Mouse (Mus musculus) c-Kit-positive CD71-negative TER-119-negative erythroid progenitor cells, embryonic 14.5 days (primary cell): ENCODE data around the gene Guca1b.
"Not testable (repeated sequence)": the region's sequence is repeated elsewhere in the genome, so short reads cannot be mapped to it uniquely, and the experiment has no call there.

Source experiments
- DNase-seq: peaks from one replicate; pipeline ENCODE4 v3.0.0-alpha.2; 2013; ENCODE audit warnings: low read depth

Gene Guca1b

DNA sequence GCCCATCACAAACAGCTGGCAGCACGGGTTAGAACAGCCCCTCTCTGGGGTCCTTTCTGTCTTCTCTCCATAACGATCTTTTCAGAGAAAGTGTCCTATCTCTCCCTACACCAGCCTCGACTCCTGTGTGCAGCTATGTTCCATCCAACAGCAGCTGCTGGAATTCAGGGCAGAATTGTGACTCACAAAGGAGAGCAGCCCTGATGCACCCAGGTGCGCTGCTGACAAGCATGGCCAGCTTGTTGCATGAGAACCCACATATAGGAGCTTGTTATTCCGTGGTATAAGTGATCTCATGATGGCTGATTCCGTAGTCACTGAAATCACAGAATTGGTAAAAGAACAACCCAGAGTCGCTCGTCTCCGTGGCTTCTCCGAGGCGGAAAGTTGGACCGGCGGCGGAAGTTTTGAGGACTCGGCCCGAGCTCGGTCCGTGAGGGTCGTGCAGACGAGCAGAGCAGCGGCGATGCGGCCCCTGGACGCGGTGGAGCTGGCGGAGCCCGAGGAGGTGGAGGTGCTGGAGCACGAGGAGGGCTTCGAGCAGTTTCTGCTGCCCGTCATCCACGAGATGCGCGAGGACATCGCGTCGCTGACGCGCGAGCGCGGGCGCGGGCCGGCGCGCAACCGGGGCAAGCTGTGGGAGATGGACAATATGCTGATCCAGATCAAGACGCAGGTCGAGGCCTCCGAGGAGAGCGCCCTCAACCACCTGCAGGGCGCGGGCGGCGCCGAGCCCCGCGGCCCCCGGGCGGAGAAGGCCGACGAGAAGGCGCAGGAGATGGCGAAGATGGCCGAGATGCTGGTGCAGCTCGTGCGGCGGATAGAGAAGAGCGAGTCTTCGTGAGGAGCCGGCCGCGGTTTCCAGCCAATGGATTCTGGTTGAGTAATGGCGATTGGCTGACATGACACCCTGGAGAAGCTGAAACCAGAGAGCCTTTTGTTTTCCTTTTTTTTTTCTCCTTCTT lies 25.0 kb downstream of the Guca1b start:
- DNase-seq, result not testable (repeated sequence)

DNA sequence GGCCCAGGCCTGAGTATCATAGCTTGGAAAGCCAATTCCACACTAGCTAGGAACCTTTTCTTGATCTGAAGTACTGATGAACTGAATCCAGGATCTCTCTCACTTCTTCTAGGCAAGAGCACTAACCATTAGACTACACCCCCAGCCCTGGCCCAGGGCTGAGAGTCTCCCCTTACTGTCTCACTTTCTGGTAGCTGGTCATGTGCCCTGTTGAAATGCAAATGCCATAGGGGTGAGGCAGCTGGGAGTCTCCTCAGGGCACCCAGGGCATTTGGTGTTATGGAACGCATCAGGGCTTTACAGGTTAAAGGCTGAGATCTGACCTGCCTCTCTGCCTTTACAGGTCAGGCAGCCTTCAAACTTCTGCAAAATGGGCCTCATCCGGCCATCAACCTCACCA lies 35.0 kb downstream of the Guca1b start:
- DNase-seq, result no peak

DNA sequence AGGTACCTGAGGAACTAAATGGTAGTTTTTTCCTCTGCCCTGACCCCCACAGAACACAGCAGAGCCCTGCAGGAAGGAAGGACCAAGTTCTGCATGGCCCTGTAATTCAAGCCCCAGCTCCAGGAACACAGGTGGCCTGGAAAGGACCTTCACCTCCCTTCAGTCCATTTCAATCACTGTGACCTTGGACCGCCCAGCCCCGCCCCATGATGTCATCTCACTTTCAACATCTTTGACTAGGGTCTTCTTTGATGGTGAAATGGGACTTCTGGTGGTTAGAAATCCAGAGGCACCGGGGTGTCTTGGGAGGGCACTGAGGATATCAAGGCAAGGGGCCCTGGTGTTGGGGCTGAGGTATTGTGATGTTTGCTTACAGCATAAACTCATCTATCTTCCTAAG lies 36.4 kb downstream of the Guca1b start:
- no peak for DNase-seq

DNA sequence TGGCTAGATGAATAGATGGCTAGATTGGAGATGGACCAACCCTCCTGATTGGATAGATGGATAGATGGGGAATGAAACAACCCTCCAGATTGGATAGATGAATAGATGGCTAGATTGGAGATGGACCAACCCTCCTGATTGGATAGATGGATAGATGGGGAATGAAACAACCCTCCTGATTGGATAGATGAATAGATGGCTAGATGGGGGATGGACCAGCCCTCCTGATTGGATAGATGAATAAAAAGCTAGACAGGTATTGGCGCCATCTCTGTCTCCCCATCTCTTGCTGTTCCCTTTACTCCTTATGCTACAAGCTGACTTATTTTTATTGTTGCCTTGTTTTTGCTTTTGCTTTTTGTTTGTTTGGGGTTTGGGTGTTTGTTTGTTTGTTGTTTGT lies 37.4 kb downstream of the Guca1b start:
- DNase-seq, result not testable (repeated sequence)

DNA sequence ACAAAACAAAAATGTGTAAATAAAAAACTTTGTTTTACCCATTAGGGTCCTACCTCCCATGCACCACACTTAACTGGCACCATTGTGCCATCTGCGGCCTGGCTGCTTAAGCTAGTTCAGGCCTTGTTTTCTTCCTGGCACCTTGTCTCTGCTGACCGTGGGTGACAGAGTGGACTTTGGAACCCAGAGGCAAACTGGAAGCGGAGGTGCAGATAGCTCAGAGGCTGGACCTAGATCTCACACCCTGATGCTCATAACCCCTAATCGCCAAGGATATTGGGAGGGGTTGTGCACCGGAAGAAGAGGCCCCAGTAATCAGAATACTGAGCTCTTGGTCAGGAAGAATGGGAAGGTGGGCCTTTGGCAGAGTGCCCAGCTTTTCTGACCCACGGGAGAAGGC lies 39.0 kb downstream of the Guca1b start:
- DNase-seq, result no peak

DNA sequence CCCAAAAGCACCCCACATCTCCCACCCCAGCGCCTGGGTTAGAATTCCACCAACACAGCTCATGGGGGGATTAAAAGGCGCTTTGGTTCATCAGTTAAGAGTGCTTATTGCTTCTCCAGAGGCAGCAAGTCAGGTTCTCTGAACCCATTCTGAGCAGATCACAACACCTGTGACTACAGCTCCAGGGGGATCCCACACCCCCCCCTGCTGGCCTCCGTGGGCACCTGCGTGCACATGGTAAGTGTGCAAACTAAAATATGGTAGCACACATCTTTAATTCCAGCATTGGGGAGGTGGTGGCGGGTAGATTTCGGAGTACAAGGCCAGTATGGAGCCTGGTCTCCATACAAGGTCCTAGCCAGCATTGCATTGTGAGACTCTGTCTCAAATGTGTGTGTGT lies 42.1 kb downstream of the Guca1b start:
- DNase-seq, result no peak

DNA sequence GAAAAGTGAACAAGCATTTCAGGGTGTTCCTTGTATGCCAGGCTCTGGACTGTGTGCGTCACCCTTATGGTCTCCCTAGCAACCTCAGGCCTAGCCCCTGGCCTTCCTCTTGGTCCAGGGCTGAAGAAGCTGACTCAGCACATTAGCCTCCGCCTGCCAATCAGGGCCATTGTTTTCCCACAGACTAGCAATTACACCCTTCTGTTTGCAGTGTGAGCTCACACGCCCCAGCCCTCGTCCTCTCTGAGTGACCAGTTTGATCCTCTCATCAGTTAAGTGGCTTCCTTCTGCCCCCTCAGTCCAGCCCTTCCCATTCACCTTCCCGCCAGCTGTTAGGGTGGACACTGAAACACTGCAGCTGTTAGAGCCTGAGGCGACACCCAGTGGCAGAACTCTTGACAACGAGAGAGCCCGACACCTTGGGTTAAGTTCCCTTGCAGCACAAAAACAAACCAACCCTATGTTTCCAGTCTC lies 43.7 kb downstream of the Guca1b start:
- no peak for DNase-seq

DNA sequence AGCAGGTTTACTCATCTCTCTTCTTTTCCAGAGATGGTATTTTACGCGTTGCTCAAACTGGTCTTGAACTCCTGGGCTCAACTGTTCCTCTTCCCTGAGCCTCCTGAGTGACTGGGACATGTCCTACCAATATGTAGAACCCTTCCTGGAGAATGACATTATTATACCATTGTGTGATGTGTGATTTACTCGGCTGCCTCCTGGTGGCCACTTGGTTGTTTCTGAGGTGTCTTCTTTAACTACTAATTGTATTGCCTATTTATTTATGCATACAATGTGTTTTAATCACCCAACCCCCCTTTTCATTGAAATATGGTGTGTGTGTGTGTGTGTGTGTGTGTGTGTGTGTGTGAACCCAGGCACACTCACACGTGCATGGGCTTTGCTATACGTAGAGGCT lies 45.6 kb downstream of the Guca1b start:
- DNase-seq, result no peak

DNA sequence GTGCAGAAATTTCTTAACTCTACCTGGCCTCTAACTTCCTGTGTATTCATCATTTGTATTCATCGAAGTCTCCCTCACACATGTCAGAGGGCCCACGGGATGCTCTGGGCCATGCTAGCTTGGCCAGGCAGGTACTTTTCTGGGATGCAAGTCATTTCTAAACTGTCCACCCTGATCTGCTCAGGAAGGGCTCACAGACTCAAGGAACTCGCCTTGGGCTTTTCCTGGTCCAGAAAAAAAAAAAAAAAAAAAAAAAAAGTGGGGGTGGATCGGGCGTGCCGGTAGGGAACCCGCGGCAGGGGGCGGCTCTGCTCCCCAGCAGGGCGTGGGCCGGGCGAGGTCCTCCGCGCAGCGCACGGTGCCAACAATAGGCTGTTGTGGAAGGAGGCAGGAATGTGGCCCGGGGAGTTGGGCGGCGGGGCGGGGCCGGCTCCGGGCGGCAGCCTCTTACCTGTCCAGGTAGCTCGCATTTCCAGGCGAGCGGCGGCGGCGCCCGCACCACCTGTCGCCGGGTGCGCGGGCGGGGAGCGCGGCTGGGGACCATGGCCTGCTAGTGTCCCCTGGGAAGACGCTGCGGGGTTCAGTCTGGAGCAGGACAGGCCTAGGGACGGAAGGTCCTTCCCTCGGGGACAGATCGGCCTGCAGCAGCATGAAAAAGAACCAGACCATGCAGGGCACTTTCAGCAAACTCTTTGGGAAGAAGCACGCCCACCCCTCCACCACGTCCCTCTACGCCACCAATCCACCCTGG lies 51.1 kb downstream of the Guca1b start, which contains the start of gene AI661453:
Gene AI661453, plus strand, starts transcription at position 460 of the 751 bp plus-strand sequence.
- no peak for DNase-seq

DNA sequence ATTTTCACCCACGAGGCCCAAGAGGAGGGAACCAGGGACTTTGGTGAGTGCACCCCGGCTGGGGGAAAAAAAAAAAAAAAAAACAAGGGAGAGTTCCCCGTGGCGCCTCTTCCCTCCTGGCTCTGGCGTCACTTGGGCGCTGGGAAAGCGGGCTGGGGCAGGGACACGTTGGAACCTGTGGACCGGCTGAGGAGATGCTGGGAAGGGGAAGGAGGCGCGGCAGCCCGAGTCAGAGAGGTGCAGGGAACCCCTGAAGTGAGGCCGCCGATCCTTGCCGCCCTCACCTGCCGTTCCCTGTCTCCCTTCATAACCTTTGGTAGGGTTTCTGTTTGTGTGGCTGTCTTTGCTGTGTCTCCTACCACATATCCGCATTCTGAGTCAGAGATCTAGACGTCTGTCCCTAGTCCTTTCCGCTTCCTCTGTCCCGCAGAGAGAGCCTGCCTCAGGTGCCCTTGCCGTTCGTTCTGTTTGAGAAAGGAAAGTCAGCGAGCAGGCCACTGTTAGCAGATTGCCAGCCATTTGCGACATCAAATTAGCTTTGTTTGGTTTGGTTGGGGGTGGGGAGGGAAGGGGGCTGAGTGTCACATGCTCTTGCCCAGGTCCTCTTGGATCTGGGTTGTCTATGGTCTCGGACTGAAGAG lies 51.8 kb downstream of the Guca1b start, which contains the start of gene 1700001C19Rik:
Gene 1700001C19Rik, minus strand, starts transcription at position 470 of the 641 bp plus-strand sequence.
- DNase-seq, result no peak

DNA sequence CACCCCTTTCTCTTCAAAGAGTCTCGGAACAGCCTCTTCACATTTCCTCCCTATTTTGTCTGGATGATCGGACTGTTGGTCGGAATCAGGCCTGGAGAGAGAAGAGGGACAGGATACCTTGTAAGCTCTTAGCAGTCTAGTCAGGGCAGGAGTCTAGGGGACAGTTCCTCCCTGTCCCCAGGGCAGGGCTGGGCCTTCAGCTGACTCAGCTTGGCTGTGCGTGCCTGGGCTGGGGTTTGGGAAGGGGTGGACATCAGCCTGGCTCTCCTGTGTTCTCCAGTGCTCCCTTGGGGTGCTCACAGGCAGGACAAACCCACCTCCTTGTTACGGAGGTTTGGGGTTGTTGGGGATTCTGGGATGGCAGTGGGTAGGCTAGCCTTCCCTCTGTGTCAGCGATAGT lies 53.4 kb downstream of the Guca1b start:
- no peak for DNase-seq

DNA sequence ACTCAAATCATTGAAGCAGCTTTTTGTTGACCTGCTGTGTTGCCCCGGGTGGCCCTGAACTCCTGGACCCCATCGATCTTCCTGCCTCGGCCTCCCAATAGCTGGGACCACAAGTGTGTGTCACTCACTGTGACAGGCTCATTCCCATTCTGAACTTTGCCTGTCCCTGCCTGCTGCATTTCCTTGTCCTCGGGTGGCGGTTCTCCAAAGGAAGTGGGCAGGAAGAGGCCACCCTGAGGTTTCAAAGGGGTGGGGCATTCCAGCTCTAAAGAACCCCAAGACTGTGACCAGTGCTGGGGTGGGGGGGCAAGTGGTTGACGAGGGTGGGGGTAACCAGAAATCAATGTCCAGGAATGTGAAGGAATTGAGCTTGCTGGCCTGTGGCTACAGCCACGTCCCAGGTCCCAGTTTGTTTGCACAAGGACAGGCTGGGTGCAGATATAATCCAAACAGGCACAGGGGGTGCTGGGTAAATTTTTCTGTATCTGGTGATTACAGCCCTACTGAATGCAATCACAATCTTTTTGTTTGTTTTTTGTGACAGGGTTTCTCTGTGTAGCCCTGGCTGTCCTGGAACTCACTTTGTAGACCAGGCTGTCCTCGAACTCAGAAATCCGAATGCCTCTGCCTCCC lies 54.3 kb downstream of the Guca1b start:
- DNase-seq, result no peak

DNA sequence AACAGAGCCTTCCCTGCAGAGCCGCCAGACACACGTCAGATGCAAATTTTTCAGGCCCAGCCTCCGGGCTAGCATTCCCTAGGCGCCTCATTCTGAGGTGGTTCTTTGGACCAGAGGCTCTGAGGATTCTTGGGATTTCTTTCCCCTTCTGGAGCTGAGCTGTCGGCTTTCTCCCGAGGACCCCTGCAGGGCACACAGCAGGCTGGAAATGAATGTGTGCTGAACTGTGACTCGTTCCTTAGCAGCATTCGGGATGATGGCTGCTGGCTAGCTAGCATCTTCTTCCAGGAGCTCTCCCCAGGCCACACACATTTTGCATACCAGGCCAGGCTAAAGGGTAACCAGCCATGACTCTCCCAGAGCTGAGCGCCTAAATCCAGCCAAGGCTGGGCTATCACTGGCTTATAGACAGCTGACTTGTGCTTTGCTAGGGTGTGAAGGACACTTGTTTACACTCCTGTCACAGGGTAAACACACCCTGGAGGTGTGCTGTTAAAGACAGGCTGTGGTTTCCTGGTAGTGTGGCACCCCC lies 55.2 kb downstream of the Guca1b start:
- DNase-seq, result no peak

DNA sequence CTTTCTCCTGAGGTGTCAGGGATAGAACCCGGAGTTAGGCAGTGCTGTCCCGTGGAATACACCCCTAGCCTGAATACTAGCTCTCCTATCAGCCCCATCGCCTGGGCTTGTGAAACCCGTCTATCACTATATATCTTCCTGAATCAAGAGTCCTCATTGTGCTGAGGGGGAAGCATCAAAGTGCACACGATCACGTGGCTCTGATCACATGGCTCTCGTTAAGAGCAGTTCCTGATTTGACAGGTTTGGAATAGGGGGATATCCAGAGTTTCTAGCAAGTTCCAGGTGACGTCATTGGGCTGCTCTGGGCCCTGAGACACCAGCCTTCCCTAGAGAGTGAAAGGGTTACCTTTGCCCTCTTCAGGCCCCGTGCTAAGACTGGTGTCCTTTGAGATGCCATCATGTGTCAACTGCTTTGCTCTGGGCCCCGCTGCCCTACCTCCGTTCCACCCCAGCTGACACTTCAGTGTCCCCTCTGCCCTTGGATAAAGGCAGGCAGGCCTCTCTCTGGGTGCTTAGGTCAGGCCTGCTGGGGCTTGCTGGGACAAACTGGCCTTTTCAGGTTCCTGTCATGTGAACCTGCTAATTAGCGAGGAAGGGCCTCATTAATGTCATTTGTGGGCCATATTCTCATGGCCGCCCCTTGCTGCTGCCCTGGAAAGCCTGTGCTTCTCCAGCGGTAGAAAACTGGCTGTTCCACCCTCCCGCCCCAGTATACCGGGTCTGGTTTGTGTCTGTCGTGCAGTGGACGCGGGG lies 56.3 kb downstream of the Guca1b start:
- DNase-seq, result no peak

DNA sequence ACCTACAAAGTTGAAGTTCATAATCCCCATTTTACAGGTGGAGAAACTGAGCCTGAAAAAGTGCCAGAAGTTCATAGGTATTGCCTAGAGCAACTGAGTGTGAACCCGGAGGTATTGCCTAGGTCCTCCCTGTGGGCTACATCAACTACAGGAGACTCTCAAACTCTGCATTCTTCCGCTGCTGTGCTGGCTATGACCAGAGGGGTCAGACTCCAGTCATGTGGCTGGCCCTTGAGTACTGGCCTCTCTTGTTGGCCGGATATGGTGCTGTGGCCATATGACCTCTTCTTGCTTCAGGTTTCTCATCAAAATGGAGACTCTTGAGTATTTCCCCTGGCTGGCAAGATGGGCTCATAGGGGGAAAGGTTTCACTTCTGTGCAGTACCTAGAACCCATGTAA lies 57.1 kb downstream of the Guca1b start:
- no peak for DNase-seq
